Mouse (Mus musculus): ENCODE measurements around the gene Cep135. TPM values are rescaled to one million over a fixed set of nuclear protein-coding genes. Genes with fewer than 3 reads are reported as not detected.

The Cep135 gene
- polyA plus RNA-seq, 1 experiment from 2014 or later: 10.3 TPM

- H3K27ac ChIP-seq (replicated peaks): no peak overlapping the region
- WGBS: 86% methylated on average over 12 of the region's 12 CpGs
- peaks cover 7% of the 10 kb centered on the region; the same call in 1 of the 2 replicates for H3K9me3 ChIP-seq
- peaks cover 29% of the 10 kb centered on the region for H3K36me3 ChIP-seq (replicated peaks)
- no peak for DNase-seq (ENCODE audit: low spot score)
- no peaks in the 10 kb centered on the region for H3K27me3 ChIP-seq (replicated peaks; ENCODE audit: low read depth, poor library complexity, severe bottlenecking)
- no peak overlapping the region for H3K4me3 ChIP-seq
- H3K4me1 ChIP-seq: peaks cover 5% of the 10 kb centered on the region; the same call in 1 of the 2 replicates
Measured at GRCm38 (mm10) chr5:76691706-76692424, 103.4 kb downstream of the Cep135 start.

Other genes with a start within 250 kb of the Cep135 start
- gene Nmu, start 224.9 kb upstream of the Cep135 start, polyA plus RNA-seq (2016; fragmentation: Nextera tagmentation; extraction: Ambion mirVana): 0.38 and 0.67 TPM in 2 replicates
- 7.2 and 8.6 TPM in 2 replicates for gene Gm7271, start 104.7 kb upstream of the Cep135 start, polyA plus RNA-seq (2016; fragmentation: Nextera tagmentation; extraction: Ambion mirVana)
- 42.4 and 44.1 TPM in 2 replicates for gene Exoc1, start 59.4 kb upstream of the Cep135 start, polyA plus RNA-seq (2016; fragmentation: Nextera tagmentation; extraction: Ambion mirVana)
- 32.7 and 33.4 TPM in 2 replicates for gene C530008M17Rik, start 67.8 kb downstream of the Cep135 start, polyA plus RNA-seq (2016; fragmentation: Nextera tagmentation; extraction: Ambion mirVana)